Mouse (Mus musculus) mesoderm, embryonic 11.5 days (tissue): Measurements from ENCODE around the gene Cebpg.

Experiments
- DNase-seq: peaks from one replicate; pipeline ENCODE4 v3.0.0-alpha.2; 2012; ENCODE audit warnings: low read depth, low spot score

Gene Cebpg

DNA sequence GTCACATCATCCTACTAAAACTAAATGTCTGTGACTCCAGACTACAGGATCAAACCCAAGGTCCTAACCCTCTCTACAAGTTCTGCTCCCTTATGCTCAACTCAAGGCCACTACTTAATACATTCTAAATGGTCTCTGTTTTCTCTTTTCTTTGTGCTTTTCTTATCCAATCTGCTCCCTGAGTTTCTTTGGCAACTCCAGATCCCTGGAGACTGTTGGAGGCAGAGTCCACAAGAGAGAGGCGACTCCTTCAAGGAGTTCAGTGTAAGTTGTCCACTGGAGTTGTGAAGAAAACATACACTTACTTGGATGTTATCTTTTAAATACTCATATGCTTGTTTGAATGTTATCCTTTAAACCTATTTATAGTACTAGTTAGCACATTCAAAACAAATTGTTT lies 2.1 kb downstream of the Cebpg start:
- no peak for DNase-seq

DNA sequence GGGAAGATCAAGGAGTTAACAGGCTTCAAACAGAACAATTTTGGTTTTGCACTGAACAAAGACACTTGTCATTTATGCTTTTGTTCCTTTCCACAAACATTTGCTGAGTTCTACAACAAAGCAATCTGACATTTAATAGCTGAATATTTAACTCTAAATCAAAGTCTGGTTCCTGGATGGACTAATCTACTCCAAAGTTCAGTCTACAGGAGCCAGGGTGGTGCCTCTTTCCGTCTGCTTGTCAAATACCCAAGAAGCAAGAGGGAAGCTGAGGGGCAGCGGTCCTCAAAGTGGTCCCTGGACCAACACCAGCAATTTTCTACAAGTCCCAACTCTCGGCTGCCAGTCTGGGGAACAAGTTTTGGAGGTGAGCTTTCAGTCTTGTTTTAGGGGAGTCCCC lies 3.2 kb downstream of the Cebpg start:
- no peak for DNase-seq

DNA sequence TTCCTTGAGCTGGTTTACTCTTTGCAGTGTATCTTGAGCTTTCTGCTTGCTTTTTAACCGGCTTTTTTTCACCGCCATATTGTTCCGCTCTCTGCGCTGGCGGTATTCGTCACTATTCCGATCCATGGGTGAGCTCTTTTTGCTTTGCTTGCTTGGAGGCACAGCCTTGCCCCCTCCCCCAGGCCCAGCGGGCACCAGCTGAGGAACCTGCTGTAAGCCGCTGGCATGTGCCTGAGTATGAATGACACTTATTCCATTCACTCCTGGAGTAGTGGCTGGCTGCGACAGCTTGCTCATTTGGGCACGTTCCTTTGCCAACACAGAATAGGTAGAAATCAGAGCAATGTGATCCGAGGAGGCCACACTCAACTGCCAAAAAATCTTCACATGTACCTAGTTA lies 5.8 kb downstream of the Cebpg start:
- no peak for DNase-seq

DNA sequence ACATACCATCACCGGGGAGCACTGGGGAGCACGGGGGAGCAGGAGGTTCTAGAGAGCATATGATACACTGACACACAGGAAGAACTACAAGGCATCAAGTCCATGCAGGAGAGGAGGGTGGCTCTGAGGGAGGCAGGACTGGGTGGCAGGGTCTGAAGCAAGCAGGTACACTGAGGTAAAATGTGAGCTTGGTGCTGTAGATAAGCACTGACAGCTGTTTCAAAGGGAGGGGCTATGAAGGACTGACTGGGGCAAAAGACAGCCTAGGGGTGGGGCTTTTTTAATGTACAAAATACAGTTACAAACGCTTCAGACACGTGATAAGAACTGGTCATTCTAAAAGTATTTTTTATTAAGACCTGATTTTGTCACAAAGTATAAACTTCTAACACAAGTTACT lies 10.3 kb downstream of the Cebpg start:
- DNase-seq, result no peak

DNA sequence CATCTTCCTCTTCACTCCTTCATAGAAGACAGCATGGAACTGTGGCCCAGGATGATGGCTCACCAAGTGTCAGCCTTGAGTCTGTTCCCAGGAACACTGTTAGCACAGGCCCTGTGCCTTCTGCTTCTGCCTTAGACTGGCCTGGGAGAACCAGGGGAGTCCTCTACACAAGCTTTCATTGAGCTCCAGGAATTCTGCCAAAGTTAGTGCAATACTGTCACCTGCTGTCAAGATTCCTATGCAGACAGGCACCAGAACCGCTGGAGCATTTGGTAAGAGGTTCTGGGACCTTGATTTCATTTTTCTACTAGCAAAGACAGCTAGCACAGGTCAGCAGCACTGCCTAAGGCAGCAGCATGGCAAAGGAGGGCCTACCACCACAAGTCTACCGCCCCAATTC lies 11.7 kb downstream of the Cebpg start:
- DNase-seq, result no peak

DNA sequence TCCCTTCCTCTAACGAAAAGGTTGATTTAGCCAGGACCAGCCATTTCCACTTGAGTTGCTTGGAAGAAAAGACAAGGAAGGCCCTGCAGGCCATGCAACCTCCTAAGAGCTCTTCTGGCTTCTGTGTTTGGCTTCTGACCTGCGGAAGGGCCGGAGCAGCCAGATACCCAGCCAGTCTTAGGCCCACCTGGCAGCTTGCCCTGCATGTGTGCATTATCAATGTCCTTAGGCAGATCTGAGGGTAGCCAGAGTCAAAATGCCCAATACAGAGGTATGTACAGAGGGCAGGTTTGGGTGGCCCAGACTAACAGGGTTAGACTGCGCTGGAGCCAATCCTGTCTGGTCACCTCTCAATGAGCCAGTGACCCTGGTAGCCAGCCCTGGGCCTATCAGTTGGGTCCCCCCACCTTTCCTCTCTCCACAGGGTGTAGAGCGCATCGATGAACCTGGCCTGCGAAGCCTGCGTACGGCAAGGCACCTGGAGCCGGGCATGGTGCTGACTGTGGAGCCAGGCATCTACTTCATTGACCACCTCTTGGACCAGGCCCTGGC lies 13.0 kb downstream of the Cebpg start:
- no peak for DNase-seq

DNA sequence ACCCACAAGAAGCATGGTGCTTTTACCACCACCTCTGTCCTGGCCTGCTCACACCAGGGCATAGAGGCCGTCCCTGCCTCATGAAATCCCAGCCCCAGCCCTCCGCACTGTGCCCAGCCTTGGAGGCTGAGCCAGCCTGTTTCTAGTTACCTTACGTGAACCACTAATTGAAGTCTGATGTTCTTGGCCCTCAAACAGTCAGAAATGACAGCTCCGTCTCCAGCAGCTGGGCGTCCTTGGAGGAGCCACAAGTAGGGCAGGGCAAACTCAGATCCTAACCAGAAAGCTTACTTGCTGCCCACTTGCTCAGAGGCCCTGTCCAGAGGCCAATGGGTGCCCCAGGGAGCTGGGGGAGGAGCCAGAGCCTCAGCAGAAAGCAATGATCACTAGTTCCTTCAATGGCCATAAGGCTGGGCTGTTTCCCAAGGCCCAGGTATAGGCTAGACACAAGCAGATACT lies 13.6 kb downstream of the Cebpg start:
- peak; percentile 12 for DNase-seq

DNA sequence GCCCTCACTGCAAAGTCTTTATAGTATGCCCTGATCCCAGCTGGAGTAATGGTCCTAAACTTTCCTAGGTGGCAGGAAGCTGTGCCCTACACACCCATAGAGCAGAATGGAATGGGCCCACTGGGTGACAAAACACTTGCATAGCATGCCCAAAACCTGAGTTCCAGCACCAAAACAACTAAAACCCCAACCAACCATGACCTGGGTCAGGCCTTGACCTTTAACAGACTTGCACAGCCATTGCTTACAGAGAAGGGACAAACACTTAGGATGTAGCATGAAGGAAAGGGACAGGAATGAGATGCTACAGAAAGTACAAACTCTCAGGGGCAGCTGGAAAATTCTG lies 14.2 kb downstream of the Cebpg start:
- DNase-seq, result no peak

DNA sequence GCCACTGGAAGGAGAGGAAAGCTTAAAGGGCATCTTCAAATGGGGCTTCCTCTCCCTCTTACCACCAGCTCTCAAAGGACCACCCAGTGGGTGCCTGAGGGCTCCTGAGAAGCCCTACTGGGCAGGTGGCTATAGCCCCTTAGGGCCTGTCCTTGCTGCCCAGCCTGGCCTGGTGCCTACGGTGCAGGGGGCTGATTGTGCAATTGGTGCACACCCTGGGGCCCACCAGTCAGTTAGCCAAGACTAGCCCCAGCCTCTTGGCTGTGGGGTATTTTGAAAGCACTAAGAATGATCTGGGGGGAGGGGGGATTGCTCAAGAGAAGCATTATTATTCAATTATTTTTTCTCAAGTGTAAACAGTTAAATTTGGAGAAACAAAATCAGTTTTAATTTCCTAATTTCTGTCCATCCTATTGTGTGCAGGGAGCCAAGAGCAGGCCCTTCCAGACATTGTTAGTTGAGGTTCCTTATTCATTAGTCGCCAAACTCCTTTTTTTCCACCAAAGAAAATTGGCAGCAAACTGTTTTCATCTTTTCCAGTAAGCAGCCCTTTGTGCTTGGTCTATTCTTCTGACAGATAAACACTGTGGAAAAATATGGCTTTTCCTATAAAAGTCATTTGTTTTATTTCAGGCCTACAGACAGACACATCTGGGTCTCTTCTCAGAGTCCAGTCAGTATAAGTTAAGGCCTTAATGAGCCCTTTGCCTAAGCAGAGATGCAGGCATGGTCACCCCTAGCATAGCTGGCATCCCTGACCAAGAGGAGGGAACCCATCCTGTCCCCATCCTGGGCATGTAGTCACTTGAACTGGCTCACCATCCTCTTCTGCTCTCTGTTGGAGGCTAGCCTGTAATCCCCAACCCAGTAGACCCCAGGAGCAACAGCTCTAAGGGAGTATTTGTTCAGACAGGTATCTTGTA lies 14.8 kb downstream of the Cebpg start:
- no peak for DNase-seq

DNA sequence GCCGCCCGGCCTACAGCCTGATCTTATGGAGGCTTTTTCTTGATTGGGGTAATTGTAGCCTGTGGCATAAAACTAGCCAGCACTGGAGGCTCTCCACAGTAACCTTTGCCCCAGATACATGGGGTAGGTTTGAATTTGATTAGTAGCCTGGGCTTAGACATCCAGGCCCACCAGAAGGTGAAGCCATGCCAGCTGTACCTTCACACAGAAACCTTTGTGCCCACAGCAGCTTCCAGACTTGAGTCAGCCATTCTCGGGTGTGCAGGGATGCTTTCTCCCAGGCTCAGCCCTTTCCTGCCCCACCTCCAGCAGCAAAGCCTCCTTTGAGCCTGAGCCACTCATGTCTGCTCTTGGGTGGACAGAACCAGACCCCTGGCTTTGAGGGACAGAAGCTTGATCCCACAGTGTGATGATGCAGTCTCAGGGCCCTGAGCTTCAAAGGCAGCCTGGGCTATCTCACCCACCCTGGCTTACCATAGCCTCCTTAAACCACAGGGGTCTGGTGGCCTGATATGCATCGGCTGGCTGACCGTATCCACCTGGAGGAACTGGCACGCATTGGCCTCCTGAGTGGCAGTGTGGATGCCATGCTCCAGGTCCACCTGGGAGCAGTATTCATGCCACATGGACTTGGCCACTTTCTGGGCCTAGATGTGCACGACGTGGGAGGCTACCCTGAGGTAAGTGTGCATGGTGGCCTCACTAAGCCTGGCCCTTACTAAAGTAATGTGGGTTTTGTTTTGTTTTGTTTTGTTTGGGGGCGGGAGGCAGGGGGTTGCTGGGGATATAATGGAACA lies 16.0 kb downstream of the Cebpg start:
- no peak for DNase-seq

DNA sequence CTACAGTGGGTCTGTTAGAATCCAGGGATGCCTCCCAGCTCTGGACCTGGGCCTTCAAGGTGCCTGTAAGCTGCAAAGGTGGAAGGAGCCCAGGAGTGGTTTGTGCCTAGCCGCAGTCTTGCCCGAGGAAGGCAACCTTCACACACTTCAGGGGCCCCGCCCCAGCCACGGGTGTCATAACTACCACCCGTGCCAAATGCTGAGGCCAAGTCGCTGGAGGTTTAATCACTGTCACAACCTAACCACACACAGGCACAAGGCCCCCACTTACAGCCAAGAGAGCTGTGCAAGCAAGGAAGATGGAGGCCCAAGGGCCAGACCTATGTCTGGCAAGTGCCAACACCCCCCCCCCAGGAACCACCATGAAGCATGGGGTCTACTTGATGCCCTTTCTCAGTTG lies 19.0 kb downstream of the Cebpg start:
- no peak for DNase-seq

DNA sequence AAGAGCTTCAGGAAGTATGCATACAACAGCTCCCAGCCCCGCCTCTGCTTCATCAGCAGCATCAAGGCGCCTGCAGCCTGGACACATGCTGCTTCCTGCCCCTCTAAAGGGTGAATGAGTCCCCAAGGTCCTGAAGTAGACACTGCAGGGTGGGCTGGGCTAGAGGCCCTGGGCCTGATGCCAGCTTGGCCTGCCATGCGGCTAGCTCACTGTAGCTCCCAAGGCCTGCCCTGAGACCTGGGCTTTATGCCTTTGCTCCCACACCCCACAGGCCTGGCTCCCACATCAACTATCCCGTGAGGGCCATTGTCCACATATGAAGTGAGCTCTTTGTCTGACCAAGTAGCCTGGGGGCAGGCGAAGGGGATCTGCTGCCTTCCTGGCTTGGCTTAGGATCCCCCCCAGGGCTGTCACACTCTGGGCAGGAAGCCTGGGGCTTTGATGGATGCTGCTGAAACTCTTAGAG lies 20.1 kb downstream of the Cebpg start:
- peak; percentile 9 for DNase-seq

DNA sequence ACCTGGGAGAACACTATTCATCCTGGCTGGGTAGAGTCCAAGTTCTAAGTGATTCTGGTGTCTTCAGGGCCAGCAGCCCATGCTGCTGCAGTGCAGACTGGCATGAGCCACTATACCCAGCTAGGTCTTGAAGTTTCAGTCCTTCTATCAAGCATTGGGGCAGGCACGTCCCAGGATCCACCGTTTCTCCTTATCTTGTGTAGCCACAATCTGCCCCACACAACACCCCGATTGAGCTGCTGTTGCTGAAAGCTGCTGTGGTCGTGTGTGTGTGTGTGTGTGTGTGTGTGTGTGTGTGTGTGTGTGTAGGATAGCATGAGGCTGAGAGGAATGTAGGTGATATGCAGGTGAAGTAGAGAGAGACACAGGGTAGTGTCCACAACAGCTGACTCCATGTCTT lies 20.8 kb downstream of the Cebpg start:
- DNase-seq, result no peak

DNA sequence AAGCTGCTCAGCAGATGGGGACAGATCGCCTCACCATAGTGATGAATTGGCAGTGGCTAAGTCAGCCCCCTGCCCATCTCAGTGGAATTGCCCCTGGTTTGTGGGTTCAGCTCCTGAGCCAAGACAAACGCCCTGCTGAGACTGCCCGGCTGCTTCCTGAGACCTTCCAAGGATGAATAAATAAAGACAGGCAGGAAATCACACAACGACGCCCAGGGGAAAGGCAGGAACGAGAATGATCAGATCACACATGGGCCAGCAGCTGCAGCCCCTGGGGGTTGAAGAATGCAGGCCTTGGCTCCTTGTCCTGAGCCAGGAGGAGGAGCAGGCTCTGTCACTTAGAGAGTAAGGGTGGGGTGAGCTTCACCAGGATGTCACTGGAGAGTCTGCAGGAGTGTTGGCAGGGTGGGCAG lies 21.2 kb downstream of the Cebpg start:
- peak; percentile 38 for DNase-seq

DNA sequence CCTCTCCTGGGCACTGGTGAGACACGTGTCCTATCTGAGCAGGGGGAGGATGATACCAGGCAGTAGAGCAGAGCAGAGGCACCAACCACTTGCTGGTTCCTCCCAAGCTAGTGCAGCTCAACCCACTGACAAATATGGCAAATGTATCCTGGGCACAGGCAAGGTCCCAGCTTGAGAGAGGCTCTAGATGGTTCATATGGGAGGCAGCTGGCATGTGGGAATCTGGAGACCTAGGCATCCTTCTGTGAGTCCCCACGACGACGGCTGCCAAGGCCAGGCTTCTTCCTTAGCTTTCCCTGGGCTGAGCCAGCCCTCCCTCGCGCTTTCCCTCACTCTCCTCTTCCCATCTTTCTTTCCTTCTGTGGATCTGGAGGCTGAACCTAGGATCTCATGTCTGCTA lies 25.8 kb downstream of the Cebpg start:
- no peak for DNase-seq

DNA sequence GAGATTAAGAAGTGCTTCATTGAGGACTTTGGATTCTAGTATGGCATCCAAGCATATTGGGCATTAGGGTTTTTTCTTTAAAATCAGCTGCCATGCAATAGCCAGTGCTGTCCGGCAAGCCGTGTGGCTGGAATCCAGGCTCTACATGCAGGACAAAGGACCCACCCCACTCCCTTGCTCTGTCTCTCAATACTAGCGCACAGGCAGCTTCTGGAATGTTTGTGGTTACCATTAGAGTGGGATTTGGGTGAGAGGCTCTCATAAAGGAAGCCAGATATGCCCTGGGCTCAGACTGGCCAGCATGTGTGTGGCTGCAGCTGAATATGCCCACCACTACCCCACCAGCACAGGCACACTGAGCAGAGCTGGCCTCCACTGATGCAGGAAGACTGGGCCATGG lies 26.7 kb downstream of the Cebpg start:
- DNase-seq, result no peak

DNA sequence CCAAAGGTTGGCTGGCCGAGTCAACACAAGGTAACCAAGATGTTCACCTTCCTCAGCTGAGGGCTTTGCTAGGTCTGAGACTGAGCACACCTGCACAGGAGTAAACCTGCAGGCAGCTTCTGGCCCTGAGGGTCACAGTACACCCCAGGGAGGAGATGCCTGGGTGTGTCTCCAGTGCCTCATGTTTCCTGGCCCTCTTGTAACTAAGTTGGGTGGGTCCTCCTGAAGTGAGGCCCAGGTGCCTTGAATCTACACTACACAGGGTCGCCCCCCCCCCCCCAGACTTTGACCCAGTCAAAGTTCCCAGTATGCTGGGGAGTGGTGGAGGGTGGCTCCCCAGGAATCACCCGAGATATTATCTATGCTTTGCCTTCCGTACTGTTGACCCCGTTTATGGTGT lies 27.1 kb downstream of the Cebpg start:
- no peak for DNase-seq

DNA sequence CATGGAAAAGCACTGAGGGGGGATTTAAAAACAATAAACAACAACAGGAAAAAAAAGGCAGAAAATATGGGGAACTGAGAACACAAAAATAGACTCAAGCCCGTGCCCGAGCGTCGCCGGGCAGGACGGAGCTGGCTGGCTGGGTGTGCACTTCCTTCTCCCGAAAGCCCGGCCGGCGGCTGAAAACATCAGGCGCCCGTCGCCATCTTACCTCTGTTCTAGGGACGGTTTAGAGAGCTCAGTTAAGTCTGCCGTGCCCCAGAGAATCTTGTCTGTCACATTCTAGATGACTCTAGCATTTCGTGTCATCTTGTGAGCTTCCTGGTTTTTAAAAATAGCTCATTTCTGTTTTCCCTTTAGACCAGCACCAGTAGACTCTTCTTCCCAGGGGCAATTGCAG lies 27.8 kb downstream of the Cebpg start:
- DNase-seq, result no peak

DNA sequence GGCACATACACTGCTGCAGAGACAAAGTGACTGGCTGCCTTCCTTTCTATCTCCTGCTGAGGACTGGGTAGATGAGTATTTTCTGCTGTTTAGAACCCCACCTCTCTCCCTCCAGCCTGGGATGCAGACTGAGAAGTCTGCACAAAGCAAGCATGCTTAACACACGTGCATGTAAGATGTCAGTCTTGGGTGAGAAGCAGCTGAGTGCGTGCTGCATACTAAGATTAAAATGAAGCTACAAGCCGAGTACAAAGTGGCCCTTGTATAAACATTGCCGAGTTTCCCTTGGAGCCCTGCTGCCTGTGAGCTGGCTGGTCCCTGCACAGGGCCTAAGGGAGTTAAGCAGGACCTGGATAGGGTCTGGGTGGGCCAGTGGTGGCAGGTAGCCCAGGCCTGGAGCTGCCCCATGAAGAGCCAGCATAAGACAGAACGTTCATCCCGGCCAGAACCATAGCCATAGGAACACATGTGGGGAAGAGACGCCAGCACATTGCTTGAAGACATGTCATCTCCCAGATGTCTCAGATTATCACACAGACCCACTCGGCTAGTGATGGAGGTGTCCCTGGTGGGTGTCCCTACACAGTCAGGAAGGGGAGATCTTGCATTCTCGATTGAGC lies 28.5 kb downstream of the Cebpg start:
- no peak for DNase-seq

DNA sequence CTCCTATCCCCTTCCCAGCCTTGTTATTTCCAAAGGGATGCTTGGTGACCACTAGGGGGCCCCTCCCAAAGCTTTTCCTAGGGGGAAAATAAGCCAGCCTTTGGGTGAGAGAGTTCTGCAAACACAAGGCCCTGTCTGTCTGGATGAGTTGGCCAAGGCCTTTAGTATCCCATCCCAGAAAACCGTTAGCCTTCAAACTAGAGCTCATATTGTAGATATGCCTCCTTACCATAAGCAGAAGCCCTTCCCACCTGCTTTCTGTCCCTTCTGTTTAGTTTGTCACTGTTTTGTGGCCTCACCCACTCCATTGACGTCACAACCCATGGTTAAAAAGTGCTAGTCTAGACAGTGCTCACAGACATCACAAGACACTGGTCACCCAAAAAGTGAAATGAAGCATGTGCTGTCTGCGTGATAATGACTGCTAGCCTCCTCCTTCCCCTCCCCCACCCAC lies 29.5 kb downstream of the Cebpg start:
- peak; percentile 18 for DNase-seq

DNA sequence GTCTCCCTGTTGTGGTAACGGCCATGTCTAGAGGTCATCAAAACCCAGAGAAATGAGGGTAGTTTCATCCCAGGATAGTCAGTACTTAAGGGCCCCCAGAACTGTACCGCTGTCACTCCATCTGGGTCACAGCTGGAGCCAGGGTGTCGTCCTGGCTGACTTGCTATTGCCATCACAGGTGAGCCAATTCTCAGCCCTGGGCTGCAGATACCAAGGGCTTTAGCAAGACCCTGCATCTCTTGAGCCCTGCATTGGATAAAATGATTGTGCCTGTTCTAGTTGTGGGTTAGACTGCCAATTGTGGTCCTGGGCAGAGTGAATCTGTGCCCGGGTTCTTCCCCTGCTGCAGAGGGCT lies 30.1 kb downstream of the Cebpg start:
- no peak for DNase-seq
